Mouse (Mus musculus): Measurements from ENCODE around the gene 2610528A11Rik.

Gene 2610528A11Rik

GRCm38 (mm10) chr14:37094436-37094835 is 19.4 kb downstream of the 2610528A11Rik start:
- DNase-seq (ENCODE audit: low read depth) = no peak

GRCm38 (mm10) chr14:37083755-37084154 is 30.1 kb downstream of the 2610528A11Rik start:
- no peak for DNase-seq (ENCODE audit: low read depth)

- no peak for DNase-seq (ENCODE audit: low read depth)
Measured at GRCm38 (mm10) chr14:37080724-37081123, 33.1 kb downstream of the 2610528A11Rik start.

- peak; percentile 60 for DNase-seq (ENCODE audit: low read depth)
Measured at GRCm38 (mm10) chr14:37068516-37068915, 45.3 kb downstream of the 2610528A11Rik start.

- no peak for DNase-seq (ENCODE audit: low read depth)
Measured at GRCm38 (mm10) chr14:37067629-37068028, 46.2 kb downstream of the 2610528A11Rik start, which contains the start of gene Lrit2. Gene Lrit2, plus strand, starts transcription at chr14:37067929.

GRCm38 (mm10) chr14:37066636-37067035 is 47.2 kb downstream of the 2610528A11Rik start:
- no peak for DNase-seq (ENCODE audit: low read depth)

- peak; percentile 13 for DNase-seq (ENCODE audit: low read depth)
Measured at GRCm38 (mm10) chr14:37064849-37065248, 49.0 kb downstream of the 2610528A11Rik start.
